Mouse (Mus musculus): Measurements from ENCODE around the gene C1galt1. TPM values are rescaled to one million over a fixed set of nuclear protein-coding genes. Genes with fewer than 3 reads are reported as not detected.

The C1galt1 gene
- total and polyA plus RNA-seq, 3 experiments, result 7.0 to 22.2 (median 12.2) TPM

- Histone ChIP-seq H3K4me1 (ENCODE audit: control insufficient read depth in 1 of 2, insufficient read depth in 2 of 2) (peaks cover 0 to 16% of the 10 kb centered on the region in 2 experiments; a peak in 2 of 4 replicates), H3K27me3 (replicated peaks) (no peaks in the 10 kb centered on the region), H3K27ac (ENCODE audit: insufficient read depth, low read depth) (no peak overlapping the region), H3K9me3 (replicated peaks; ENCODE audit: low read length) (no peaks in the 10 kb centered on the region), H3K9ac (ENCODE audit: insufficient read depth, low read depth) (no peak overlapping the region), H3K36me3 (replicated peaks in 1 of 2; ENCODE audit: control insufficient read depth in 1 of 2, insufficient read depth in 1 of 2, low read length in 1 of 2) (peaks cover 0 to 7% of the 10 kb centered on the region in 2 experiments), H3K4me2 (ENCODE audit: insufficient read depth, low read depth, poor library complexity, severe bottlenecking) (no peak overlapping the region), H3K4me3 (replicated peaks in 1 of 3; ENCODE audit: low read depth in 2 of 3, low read length in 2 of 3, poor library complexity in 1 of 3) (no peak overlapping the region), H3K79me2 (replicated peaks; ENCODE audit: control insufficient read depth, extremely low read depth, insufficient read depth, poor library complexity, severe bottlenecking) (peaks cover 2% of the 10 kb centered on the region; the same call in 1 of the 2 replicates)
- in situ Hi-C loops (cut with MboI; ENCODE audit: low pct_ligation_motif_present, low pct_unique_long_range_greater_than_20kb, low sequenced_read_pairs), result no loop called here
- TF ChIP-seq USF2 (conservative IDR thresholded peaks at IDR 0.05; ENCODE audit: low read depth, low read length) (no peak), MAFK (IDR thresholded peaks at IDR 0.05; ENCODE audit: insufficient replicate concordance, low read length) (no peak), SMC3 (IDR thresholded peaks at IDR 0.05; ENCODE audit: low read depth, low read length) (peak; percentile 54), RAD21 (IDR thresholded peaks at IDR 0.05; ENCODE audit: low read depth, low read length) (peak; percentile 31), CTCF (conservative IDR thresholded peaks at IDR 0.05 in 1 of 2, IDR thresholded peaks at IDR 0.05 in 1 of 2; ENCODE audit: low read depth in 2 of 2, low read length in 2 of 2) (peak in 1 of 2 experiments; percentile 53; a peak in 2 of 4 replicates)
- dilution Hi-C loops (cut with MboI; ENCODE audit: extremely low pct_ligation_motif_present, extremely low pct_unique_long_range_greater_than_20kb, low sequenced_read_pairs), result no loop called here
- peak; percentile 34 for DNase-seq (ENCODE audit: extremely low read depth)
Measured at GRCm38 (mm10) chr6:7856682-7857290, 12.1 kb downstream of the C1galt1 start.

DNA sequence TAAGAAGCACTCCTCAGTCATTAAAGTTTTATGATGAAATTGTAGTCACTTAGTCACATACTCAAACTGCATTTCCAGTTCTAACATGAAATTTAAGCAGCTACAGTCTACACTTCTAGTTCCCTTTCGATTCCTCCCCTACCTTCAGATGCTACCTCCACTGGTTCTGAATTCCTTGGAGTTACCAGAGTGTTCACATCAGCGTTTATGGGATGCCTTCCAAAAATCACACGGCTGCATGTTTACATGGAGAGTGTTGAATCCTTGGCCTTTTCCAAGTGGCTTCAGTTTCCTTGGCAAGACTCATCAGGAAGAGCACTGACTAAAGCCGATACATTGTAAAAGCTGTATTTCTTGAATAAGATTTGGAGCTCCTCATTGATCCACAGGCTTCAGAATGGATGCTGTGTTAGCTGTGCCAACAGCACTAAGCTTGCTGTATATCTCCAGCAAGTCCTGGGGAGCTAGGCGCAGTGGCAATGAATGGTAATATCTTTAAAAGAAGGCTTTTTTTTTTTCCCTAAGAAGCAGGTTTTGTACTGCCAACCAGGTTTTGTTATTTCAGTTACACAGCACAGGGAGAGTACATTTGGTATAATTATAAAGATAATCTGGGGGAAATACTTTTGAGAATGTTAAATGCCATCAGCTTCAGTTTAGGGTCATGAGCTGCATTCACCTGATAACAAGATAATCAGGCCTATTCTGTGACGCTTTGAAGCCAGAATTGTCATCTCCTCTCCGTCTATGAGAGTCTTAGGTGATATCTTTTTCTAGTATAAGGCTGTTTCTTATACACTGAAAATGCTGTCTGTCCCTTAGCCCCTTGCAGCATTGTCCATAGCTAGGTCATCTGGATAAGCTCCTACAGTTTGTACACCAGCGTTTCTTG lies 13.0 kb downstream of the C1galt1 start:
- dilution Hi-C loops (cut with MboI; ENCODE audit: extremely low pct_ligation_motif_present, extremely low pct_unique_long_range_greater_than_20kb, low sequenced_read_pairs), result no loop called here
- no peak for DNase-seq (ENCODE audit: extremely low read depth)

GRCm38 (mm10) chr6:7858586-7858985 lies 13.9 kb downstream of the C1galt1 start:
- dilution Hi-C loops (cut with MboI; ENCODE audit: extremely low pct_ligation_motif_present, extremely low pct_unique_long_range_greater_than_20kb, low sequenced_read_pairs) (no loop called here), in situ Hi-C loops (cut with MboI; ENCODE audit: low pct_ligation_motif_present, low pct_unique_long_range_greater_than_20kb, low sequenced_read_pairs) (no loop called here)
- H3K36me3 ChIP-seq (replicated peaks in 1 of 2; ENCODE audit: control insufficient read depth in 1 of 2, insufficient read depth in 1 of 2, low read length in 1 of 2), result peaks cover 0 to 12% of the 10 kb centered on the region in 2 experiments
- TF ChIP-seq TCF12 (IDR thresholded peaks at IDR 0.05; ENCODE audit: low read depth, low read length) (no peak), MXI1 (IDR thresholded peaks at IDR 0.05; ENCODE audit: low read depth, low read length) (no peak), SIN3A (IDR thresholded peaks at IDR 0.05; ENCODE audit: low read length) (no peak), JUND (conservative IDR thresholded peaks at IDR 0.05; ENCODE audit: low read depth, low read length) (no peak), CTCF (conservative IDR thresholded peaks at IDR 0.05 in 1 of 2, IDR thresholded peaks at IDR 0.05 in 1 of 2; ENCODE audit: low read depth in 2 of 2, low read length in 2 of 2) (no peak), MEF2A (IDR thresholded peaks at IDR 0.05; ENCODE audit: borderline replicate concordance, low read depth, low read length) (no peak)
- no peak overlapping the region for H3K4me2 ChIP-seq (ENCODE audit: insufficient read depth, low read depth, poor library complexity, severe bottlenecking)
- H3K9me3 ChIP-seq (replicated peaks; ENCODE audit: low read length), result no peaks in the 10 kb centered on the region
- no peak for DNase-seq (ENCODE audit: extremely low read depth)
- no peak overlapping the region for H3K9ac ChIP-seq (ENCODE audit: insufficient read depth, low read depth)
- H3K4me1 ChIP-seq (ENCODE audit: control insufficient read depth in 1 of 2, insufficient read depth in 2 of 2), result peaks cover 0 to 12% of the 10 kb centered on the region in 2 experiments; a peak in 1 of 4 replicates
- H3K79me2 ChIP-seq (replicated peaks; ENCODE audit: control insufficient read depth, extremely low read depth, insufficient read depth, poor library complexity, severe bottlenecking), result peaks cover 2% of the 10 kb centered on the region; the same call in 1 of the 2 replicates
- no peaks in the 10 kb centered on the region for H3K27me3 ChIP-seq (replicated peaks)
- no peak overlapping the region for H3K27ac ChIP-seq (ENCODE audit: insufficient read depth, low read depth)
- H3K4me3 ChIP-seq (replicated peaks in 1 of 3; ENCODE audit: low read depth in 2 of 3, low read length in 2 of 3, poor library complexity in 1 of 3), result no peak overlapping the region

More for the DNA sequence above, 13.0 kb downstream of the C1galt1 start:
- H3K27ac ChIP-seq (ENCODE audit: insufficient read depth, low read depth), result no peak overlapping the region
- peaks cover 0 to 10% of the 10 kb centered on the region in 2 experiments for H3K36me3 ChIP-seq (replicated peaks in 1 of 2; ENCODE audit: control insufficient read depth in 1 of 2, insufficient read depth in 1 of 2, low read length in 1 of 2)
- H3K4me3 ChIP-seq (replicated peaks in 1 of 3; ENCODE audit: low read depth in 2 of 3, low read length in 2 of 3, poor library complexity in 1 of 3), result no peak overlapping the region
- in situ Hi-C loops (cut with MboI; ENCODE audit: low pct_ligation_motif_present, low pct_unique_long_range_greater_than_20kb, low sequenced_read_pairs), result no loop called here
- no peak overlapping the region for H3K9ac ChIP-seq (ENCODE audit: insufficient read depth, low read depth)
- H3K9me3 ChIP-seq (replicated peaks; ENCODE audit: low read length), result no peaks in the 10 kb centered on the region
- no peak overlapping the region for H3K4me2 ChIP-seq (ENCODE audit: insufficient read depth, low read depth, poor library complexity, severe bottlenecking)
- no peaks in the 10 kb centered on the region for H3K27me3 ChIP-seq (replicated peaks)
- peaks cover 2% of the 10 kb centered on the region; the same call in 1 of the 2 replicates for H3K79me2 ChIP-seq (replicated peaks; ENCODE audit: control insufficient read depth, extremely low read depth, insufficient read depth, poor library complexity, severe bottlenecking)
- peaks cover 0 to 12% of the 10 kb centered on the region in 2 experiments; a peak in 1 of 4 replicates for H3K4me1 ChIP-seq (ENCODE audit: control insufficient read depth in 1 of 2, insufficient read depth in 2 of 2)
- TF ChIP-seq KAT2A (IDR thresholded peaks at IDR 0.05; ENCODE audit: insufficient replicate concordance, low read length) (no peak), MAZ (IDR thresholded peaks at IDR 0.05; ENCODE audit: low read depth, low read length) (no peak), JUN (IDR thresholded peaks at IDR 0.05; ENCODE audit: insufficient read depth, low read depth, low read length) (no peak), ZKSCAN1 (IDR thresholded peaks at IDR 0.05; ENCODE audit: borderline replicate concordance, low read depth, low read length) (no peak), RCOR1 (conservative IDR thresholded peaks at IDR 0.05; ENCODE audit: low read depth, low read length) (no peak), IRF4 (IDR thresholded peaks at IDR 0.05; ENCODE audit: low read depth, low read length) (no peak), MEF2A (IDR thresholded peaks at IDR 0.05; ENCODE audit: borderline replicate concordance, low read depth, low read length) (no peak), HCFC1 (IDR thresholded peaks at IDR 0.05; ENCODE audit: low read depth, low read length) (no peak)
